Mouse (Mus musculus): ENCODE data around the gene Neil3.
"Not testable (repeated sequence)": the region's sequence is repeated elsewhere in the genome, so short reads cannot be mapped to it uniquely, and the experiment has no call there.

Neil3 gene

GRCm38 (mm10) chr8:53638495-53639171, at the start of gene Neil3:
Neil3 (minus strand) TSS chr8:53639065.
- DNase-seq: peak; percentile 94

- DNase-seq: peak; percentile 57
These were observed 42.0 kb upstream of the Neil3 start for GRCm38 (mm10) chr8:53680846-53681245.

DNA sequence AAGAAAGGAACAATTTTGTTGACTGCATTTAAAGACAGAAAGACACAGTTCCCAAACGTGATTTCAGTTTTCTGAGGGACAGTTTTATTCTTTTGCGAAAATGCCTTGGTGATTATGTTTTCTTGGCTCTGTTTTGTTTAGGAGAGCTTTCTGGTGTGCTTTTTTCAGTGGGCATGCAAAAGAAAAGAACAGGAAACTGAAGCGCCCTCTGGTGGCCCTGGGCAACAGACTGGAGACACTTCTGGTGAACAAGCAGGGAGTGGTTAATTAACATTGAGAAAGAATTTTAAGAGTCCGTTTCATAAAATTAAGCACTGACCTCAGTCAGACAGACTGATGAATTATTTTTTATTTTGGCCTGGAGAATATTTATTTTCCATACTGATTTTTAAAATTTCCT, 25.1 kb upstream of the Neil3 start:
- peak; percentile 85 for DNase-seq

DNA sequence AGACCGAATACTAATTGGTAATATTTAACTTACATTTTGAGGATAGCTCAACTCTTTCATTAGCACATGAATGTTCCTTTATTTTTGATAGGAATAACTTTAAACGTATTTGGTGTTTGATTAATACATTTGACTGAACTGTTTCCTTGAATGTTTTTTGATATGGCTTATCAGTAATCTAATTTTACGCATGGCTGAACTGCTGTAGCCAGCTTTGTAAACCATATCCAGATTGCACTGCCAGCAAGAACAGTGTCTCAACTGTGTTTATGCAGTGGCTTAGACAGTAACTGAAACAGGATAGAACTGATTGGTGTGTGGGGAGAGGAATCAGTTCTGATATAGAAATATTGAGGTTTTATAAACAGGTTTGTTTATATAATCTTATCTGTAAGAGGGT, 22.6 kb upstream of the Neil3 start:
- no peak for DNase-seq

DNA sequence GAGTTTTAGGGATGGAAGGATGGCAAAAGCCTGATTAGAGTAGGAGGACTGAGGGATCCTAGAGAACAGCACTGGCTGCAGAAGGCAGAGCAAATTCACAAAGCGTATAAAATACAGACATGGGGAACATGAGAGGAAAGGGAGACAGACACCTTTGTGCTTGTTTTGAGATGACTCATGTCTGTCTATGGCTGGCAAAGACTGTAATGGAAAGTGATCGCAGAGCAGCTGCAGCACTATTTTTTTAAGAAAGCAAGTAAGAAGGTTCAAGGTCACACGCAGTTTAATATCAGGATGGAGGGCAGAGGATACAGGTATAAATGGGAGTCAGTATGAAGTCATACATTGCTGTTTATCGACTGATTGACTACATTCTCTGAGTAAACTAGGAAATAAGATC, 8.2 kb downstream of the Neil3 start:
- no peak for DNase-seq

DNA sequence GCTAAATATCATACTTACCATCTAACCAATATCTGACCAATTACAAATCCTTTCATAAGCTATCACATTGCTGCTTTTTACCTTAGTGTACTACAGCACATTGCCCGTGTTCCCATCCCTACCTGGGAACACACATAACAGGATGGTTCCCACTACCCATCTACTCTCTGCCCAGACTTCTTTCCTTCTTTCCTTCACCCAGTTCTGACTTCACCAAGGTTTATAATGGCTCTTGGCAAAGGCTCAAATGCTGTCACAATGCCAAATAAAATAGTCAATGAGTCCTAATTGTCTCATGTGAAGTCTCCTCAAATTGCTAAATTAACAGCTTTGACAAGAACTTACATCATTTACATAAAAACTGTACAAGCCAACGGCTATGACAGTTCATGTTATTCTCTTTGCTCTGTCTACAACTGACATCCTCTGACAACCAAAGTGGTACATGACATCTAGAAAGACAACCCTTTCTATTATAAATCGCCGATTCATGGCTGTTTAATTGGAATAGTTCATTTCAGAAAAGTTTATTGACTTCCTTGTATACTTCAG, 9.9 kb downstream of the Neil3 start:
- no peak for DNase-seq

DNA sequence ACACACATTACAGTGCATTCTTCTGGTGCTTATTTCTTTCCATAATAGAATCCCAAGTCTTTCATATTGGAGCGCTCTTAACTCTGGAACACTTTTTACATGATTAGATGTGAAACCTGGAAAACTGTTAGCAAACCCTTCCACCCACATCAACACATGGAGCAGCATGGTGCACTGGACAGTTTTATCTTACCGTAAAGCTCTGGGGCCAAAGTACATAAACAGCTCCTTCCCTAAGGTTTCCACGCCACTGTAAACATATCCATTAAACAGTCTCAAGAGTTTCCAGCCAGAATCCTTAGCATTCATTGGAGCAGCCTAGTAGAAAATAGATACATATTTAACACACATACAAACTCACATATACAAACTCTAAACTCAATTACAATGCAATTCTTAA, 15.4 kb downstream of the Neil3 start:
- DNase-seq: no peak

DNA sequence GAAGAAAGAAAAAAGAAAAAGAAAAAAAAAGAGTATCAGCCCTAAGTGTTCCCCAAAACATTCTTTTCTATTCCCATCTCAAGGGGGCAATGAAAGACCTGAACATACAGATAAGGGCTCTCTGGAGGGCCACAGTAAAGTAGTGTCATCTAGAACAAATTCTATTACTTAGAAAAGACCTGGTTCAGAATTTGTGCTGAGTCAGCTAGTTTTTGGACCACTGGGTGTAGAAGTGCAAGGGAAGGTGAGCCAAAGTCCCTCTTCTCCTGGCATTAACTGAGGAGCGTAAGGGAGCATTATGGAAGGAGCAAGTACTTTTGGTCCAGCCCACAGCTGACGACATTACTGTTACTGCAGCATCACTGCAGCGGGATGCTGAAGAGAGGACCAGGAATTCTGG, 19.7 kb downstream of the Neil3 start:
- DNase-seq: no peak

GRCm38 (mm10) chr8:53614288-53614646, 24.6 kb downstream of the Neil3 start:
- no peak for DNase-seq

DNA sequence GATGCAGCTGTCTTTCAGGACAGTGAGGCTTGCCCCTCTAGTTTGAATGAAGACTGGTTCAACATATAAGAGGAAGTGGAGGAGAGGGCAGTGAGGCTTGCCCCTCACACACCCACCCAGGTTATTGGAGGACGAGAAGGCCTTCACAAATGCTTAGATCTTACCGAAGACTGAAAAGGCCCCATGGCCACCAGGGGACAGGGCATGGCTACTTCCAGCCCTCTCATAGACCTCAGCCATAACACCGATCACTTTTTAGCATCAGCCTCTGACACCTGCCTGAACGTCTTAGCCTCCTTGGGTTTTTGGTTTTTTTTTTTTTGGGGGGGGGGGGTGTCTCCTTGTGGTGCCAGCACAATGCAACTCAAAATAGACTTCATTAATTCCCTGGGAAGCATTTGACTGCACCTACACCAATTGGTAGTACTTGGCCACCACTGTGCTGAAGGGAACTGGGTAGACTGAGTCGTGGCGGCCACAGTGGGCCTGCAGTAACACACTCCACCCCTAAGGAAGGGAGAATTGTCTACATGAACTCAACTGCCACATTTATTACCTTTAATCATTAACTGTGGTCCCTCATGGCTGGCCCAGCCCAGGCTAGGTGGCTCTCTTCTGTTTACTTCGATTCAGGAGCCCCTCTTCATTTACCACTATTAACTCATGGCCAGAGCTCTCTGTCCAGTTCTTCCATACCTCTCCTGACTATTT, 25.1 kb downstream of the Neil3 start:
- no peak for DNase-seq

- peak; percentile 13 for DNase-seq
These were observed 26.6 kb downstream of the Neil3 start for GRCm38 (mm10) chr8:53612297-53612696.

GRCm38 (mm10) chr8:53607040-53607439, 31.8 kb downstream of the Neil3 start:
- DNase-seq: peak; percentile 14

DNA sequence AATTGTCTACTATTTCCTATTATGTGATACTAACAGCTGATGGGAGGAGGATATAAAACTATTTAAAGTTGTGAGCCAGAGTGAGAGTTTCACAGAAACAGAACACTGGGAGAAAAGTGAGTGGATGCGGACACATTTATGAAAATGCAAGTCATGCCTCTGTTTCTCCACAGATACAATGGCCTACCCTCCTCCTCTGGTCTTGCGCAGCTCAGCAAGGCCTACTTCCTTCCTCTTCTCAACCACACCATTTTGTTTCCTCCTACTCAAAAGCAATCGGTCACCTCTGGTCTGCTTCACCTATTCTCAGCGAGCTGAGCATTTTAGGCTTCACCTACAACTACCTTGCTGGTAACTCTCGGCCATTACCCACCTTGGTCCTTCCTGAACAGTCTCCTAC, 34.0 kb downstream of the Neil3 start:
- DNase-seq: no peak

DNA sequence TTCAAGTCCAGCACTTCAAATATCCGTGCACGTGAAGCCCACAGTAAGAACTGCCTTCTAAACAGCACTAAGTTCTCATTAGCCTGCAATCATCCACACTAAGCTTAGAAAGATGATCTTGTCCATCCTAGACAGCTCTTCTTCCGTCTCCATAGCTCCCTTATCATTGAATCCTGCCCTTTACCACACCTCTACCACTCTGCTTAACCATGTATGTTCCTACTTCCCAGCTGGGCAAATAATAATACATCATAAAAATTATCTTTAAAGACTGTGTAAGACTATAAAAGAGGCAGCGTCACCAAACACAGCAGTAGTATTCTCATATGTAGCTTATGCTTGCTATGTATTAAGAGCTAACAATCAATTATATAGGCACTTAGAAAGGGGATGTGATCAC, 35.2 kb downstream of the Neil3 start:
- no peak for DNase-seq

DNA sequence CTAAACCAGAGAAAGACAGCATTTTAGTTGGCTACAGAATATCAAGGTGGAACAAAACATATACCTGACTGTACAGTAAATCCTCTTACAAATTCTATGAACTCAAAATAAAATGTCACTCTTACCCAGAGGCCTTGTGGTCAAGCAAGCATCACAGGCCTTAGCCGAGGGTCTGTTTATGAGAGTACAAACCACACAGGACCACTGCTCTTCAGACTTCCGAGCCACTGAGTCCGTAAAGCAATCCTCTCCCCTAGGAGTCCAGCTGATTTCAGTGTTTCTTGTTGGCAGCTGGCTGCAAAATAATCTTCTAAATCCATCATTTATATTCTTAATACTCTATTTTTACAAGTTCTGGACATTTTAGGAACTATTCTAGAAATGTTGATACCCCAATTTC, 38.0 kb downstream of the Neil3 start:
- no peak for DNase-seq

- no peak for DNase-seq
These were observed 38.6 kb downstream of the Neil3 start for GRCm38 (mm10) chr8:53600025-53600811.

DNA sequence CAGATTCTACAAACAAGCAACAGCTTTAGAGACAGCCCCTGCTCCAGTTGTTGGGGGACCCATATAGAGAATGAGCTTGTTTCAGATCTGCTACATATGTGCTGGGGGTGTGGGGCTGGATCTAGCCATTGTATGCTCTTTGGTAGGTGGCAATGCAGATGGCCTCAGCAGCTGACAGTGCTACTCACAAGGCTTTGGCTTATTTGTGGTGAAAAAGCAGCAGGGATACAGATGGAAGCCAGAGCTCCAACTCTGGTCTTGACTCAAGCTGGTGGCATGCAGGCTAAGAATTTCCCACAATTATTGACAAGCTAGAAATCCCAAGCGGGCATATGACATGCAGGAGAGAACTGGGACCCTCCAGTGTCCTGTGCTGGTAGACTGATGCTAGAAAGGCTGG, 40.8 kb downstream of the Neil3 start:
- no peak for DNase-seq

DNA sequence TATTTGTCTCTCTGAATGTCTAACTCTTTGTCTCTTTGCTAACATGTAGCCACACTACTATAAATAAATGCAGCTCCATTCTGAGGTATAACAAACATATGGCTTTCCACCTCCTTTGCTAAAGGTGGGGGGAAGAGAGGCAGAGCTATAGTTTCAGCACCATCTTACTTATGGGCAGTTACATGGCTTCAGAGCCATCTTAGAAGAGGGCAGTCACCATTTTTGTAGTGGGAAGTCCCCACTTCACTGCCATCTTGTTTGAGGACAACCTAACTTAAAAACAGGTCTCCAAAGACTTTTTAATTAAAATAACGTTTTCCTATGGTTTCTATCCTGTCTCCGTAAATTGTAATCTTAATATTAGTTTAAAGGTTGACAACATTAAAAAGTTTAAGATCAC, 47.1 kb downstream of the Neil3 start:
- no peak for DNase-seq

- no peak for DNase-seq
These were observed 65.3 kb downstream of the Neil3 start for GRCm38 (mm10) chr8:53573600-53573999.

- no peak for DNase-seq
These were observed 72.6 kb downstream of the Neil3 start for GRCm38 (mm10) chr8:53566223-53566622.

DNA sequence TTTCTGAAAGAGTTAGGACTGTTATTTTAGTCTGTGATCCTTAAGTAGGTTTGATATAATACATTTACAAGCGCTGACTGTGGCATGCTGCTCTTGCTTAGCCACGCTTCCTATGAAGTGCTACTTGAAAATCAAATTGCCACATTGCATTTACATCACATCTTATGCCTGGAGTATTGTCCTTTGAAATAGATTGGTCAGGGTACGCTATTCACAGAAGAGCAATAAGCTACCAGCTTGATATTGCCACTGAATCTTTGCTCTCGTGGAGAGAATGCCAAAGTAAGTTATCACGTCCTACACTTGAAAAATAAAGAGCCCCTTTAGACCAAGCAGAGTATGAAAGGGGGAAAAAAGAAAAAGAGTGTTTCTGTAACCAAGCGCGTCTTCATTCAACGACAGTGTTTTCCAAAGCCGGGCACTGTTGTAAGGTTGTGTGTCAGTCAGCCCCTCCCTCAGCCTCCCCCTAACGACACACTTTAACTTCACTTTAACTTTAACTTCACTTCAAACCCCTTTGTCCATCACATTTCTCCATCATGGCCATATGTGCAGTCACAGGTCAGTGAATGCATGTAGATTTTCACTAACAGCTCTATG, 76.3 kb downstream of the Neil3 start:
- no peak for DNase-seq

DNA sequence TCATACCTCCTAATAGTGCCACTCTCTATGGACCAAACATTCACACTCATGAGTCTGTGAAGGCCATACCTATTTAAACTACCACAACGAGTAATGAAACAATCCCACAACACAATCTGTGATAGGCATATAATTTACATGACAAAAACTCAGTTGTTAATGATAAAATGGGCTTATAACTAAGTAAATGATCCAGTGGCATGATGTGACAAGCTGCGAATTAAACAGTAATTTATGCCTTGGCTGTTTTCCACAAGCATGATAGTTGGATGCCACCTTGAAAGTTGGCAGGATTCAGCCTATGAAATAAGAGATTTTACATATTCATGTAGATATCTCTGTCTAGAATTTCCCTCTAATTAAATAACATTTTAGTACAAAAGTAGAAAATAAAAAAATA, 99.3 kb downstream of the Neil3 start:
- DNase-seq: no peak

DNA sequence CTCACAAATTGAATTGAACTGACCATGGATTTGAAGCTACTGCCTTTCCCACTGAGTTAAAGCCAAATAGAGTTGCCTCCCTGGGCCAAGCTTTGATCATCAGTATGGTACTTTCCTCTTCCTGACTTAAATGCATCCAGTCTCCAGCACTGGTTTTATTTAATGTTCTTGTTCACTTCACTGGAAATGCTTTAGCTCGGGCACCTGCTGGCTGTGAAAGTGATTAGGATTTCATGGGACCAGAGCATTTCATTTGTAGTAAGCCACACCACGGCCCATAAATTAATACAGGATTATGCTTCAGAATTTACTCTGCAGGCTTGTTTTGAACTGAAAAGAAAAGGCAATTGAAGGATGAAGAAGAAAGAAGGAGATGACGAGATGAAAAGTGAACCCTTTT, 100.8 kb downstream of the Neil3 start:
- DNase-seq: not testable (repeated sequence)
